Mouse (Mus musculus): ENCODE measurements around the gene Mrrf.
"Not testable (repeated sequence)": the region's sequence is repeated elsewhere in the genome, so short reads cannot be mapped to it uniquely, and the experiment has no call there.

Mrrf gene

DNA sequence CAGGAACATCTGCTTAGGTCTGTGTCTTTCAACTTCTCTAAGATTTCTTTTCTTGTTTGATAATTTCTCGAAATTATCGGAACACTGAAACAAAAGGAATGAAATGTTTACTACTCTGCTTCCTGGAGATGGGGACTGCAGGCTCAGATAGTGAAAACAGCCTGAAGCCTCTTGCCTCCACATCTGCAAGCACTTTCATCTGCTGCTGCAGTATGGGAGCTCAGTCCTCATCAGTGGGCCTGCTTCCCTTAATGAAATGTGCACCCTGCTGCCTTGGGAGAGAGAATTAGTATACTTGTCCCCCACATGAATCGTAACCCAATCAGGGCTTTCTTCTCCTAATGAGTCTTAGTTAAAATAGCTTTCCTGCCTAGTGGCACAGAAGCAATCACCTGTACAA is 7.1 kb upstream of the Mrrf start:
- no peak for DNase-seq (ENCODE audit: low spot score)

DNA sequence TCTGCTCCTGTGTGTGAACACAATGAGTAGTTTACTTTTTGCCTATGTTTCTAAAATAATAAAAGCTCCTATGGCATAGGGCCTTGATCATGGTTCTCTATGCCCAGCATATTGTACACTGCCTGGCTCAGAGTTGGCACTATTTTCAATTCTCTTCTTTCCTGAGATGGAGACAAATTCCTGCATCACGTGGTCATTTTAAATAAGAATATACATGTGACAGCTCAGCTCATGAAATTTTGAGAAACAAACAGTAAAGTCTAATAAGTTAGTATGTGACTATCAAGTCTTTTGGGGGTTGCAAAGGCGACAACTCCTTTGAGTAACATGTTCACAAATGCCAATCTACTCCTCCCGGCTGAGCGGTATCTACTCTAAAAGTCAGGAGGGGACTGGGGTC is 302 bp upstream of the Mrrf start:
- DNase-seq (ENCODE audit: low spot score): no peak

DNA sequence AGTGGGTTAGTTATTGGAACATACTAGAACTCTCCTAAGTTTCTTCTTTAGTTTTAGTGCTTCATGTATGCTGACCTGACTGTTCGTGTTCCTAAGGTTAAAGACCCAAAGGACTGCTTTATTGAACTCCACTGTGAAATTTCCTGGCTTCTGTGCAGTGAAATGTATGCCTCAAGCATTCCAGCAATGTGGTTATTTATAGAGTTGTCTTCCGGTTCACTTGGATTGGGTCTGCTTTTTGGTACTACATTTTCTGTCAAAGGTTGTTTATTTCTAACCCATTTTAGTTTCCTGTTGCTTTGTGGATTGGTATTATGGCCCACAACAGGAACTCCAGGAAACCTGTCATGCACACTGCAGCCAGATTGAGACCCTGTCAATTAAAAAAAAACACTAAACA is 2.9 kb downstream of the Mrrf start:
- no peak for DNase-seq (ENCODE audit: low spot score)

DNA sequence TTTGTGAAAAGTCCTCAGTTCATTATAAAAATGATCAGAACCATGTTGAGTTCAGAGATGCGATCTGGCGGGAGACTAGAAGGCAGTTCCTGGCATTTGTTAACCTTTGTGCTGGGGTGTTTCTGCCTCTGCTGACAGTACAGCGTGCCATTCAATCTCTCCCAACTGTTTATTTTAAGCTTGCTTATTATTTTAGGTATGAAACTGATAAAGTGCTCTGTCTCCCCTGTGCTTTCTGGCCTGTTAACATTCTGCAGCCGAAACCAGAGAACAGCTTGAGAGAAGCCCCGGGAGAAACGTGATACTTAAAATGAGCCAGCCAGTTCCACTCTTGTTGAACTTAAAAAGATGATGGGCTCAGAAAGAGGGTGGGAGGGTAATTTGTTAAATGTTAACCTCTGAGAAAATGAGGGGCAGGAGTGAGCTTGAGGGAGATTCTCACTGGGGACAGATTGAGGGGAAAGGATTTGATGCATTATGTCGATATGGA is 12.7 kb downstream of the Mrrf start:
- DNase-seq (ENCODE audit: low spot score): no peak

DNA sequence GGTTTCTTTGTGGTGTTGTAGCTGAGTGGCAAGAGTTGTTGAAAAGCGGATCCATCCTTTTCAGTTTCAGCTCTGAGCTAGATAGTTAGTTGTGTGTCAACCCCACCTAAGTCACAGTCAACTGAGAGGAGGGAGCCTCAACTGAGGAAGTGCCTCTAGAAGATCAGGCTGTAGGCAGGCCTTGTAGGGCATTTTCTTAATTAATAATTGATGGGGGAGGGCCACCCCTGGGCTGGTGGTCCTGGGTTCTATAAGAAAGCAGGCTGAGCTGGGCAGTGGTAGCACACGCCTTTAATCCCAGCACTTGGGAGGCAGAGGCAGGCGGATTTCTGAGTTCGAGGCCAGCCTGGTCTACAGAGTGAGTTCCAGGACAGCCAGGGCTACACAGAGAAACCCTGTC is 16.2 kb downstream of the Mrrf start:
- not testable (repeated sequence) for DNase-seq (ENCODE audit: low spot score)

DNA sequence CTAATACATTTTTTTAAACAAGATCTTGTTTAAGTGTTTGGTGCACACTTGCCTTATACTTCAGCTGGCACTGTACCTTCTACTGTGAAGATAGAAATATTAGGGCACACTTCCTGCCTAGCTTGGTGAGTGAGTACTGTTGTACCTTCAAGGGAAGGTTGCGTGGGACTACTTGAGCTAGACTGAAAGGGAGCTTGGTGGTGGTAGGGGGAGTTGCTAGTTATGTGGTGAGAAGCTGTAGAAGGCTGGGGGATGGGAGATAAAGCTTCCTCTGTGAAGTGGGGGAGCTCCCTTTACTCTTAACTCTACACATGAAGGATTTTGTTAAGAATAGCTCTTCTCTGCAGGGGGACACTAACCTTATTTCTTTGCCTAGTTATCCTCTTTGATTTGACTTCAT is 21.3 kb downstream of the Mrrf start:
- DNase-seq (ENCODE audit: low spot score): no peak

DNA sequence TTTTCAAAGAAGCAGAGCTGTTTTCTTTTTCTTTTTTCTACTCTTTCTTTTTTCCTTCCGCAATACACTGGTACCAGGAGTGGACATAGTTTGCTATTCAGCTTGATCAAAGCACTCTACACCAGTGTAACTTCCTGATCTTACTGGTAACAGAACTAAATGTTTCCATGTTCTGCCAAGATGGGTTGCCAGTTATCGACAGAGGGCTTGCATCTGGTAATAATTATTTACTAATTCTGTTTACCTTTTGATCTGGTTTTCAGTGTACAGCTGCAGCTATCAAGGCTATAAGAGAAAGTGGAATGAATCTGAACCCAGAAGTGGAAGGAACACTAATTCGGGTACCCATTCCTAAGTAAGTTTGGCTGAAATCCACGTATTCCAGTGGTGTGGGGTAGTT is 23.1 kb downstream of the Mrrf start:
- DNase-seq (ENCODE audit: low spot score): no peak

DNA sequence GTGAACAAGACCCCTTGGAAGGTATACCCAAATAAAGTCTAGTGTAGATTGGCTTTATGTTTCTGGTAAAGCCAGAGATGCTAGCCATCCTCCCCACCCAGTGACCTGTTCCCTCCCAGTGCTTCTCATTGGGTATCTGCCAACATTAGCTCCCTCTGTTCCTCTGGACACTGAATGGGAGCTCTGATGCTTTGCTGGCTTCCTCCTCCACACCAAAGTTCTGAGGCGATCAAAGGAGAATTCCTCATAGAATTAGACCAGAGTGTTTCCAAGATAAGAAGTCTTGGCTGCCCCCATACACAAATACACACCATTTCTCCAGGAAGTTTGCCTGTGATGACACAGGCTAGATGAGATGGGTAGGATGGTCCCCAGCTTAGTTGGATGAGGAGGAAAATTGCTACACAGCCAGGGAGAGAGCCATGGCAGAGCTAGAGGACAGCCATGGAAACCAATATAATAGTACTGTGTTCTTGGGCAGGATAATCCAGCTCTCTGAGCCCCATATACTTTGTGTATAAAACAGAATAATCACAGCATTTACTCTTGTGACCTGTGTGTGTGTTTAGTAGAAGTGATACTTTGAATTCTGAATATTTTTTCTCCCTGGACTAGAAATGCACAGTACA is 31.9 kb downstream of the Mrrf start:
- DNase-seq (ENCODE audit: low spot score): no peak

DNA sequence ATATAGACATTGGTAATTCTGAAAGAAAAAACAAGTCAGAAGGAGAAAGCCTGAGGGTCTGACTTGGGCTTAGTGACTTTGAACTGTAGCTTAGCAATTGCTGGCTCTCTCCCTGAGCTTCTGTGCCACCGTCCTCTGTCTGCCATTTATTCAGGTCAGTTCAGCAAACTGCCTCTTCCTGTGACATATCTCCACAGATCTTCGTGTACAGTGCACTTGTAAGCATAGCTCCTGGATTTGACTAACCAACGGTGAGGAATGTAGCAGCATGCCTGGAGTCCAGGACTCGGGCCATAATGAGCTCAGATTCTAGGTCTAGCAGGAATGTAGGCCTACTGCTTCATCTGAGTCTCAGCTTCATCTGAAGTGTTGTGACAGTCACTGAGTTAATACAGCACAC is 33.0 kb downstream of the Mrrf start:
- no peak for DNase-seq (ENCODE audit: low spot score)

DNA sequence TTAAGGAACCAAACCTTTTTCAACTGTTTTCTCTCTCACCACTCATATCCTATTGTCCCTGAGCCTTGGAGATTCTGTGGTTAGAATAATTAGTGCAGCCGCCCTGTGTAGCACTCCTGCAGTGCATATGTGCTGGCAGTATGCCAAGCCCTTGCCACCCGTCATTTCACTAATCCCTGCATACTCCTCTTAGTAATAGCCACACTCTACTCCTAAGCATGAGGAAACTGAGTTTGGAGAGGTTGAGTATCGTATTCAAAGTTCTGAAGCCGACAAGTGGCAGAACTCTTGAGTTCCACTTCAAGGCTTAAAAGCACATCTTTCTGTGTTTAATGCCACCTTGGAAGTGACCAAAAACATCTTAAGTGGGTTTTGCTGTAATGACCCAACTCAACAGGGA is 35.9 kb downstream of the Mrrf start:
- no peak for DNase-seq (ENCODE audit: low spot score)

DNA sequence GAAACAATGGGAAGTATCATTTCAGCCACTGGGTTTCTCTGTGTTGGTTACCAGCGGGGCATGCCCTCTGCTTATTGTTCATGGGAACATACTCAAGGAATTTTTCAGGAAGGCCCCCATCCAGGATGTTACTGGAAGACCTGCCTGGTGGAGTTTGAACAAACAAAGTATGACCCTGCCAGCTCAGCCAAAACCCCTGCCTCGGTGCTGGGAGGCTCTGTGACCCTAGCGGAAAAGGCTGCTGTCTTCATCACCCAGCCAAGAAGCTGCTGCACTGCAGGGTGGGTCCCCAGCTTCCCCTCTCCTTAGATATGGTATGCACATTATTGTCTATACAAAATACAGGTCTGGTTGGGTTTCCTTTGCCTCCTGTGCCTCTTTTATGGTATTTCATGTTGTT is 36.4 kb downstream of the Mrrf start:
- no peak for DNase-seq (ENCODE audit: low spot score)

DNA sequence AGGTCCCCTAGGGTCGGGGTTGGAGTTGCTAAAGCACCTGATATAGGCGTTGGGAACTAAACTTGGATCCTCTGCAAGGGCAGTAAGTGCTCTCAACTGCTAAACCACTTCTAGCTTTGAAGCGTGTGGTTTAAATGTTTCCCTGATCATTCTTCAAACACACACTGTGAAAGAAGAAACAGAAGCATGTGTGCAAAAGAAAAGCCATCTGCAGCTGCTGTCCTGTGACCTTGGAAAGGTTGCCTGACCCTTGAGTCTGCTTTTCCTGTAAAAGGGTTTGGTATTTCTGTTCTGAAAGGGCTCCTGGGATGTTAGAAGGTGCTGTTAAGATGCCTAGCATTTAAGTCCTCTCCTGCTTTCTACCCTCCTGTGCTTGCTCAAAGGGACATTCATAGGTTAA is 43.3 kb downstream of the Mrrf start:
- no peak for DNase-seq (ENCODE audit: low spot score)

DNA sequence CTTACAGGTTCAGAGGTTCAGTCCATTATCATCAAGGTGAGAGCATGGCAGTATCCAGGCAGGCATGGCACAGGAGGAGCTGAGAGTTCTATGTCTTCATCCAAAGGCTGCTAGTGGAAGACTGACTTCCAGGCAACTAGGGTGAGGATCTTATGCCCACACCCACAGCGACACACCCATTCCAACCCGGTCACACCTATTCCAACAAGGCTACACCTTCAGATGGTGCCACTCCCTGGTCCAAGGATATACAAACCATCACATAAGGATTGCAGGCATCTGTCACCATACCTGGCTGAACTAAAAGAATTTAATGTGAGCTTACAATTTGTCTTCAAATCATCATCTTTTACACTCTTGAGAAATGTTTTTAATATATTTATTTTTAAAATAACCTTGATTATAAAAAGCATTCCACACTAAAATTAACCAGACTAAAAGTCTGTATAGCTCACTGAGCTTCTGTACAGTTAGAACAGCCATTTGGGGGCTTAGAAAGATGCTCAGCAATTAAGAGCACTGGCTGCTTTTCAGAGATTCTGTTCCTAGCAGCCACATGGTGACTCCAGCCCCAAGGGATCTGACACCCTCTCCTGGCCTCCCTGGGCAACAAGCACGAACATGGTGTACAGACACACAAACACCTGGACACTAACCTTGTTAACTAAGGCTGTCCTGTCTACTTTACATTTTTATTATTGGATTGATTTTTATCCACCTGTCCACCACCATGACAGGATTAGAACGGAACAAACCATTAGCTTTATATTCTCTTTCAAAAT is 45.6 kb downstream of the Mrrf start:
- DNase-seq (ENCODE audit: low spot score): not testable (repeated sequence)

DNA sequence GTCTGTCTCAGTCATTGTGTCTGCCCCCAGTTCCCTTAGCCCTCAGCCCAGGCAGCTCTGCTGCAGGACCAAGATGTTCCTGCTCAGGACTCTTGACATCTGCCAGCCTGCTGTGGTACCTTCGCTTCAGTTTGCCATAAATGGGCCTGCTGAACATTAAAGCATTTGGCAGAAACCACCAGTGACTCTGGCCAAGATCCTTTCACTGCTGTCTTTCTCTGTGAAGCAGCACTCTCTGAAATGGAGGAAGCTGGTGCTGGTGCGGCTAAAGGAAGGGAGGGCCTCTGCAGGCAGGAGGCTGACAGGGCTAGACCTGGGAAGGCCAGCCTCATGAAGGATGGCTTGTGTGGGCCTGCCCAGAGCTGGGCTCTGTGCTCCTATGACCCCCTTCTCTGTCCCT is 47.1 kb downstream of the Mrrf start:
- DNase-seq (ENCODE audit: low spot score): no peak

DNA sequence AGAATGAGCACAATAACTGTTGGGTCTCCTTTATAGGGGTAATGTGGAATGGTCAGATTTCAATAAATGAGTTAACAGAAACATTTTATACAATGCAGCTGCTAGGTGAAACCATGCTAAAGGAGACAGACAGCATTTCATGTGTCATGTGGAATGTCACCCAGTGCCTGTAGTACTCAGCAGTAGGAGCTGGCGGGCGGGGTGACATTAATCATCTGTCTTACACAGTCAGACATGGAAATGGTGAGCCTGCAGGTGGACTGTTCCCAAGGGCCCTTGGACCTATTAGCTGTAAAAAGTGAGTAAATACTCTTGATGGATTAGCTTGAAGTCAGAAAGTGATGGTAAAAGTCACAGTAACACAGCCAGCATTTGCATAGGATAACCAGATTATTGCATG is 48.0 kb downstream of the Mrrf start:
- DNase-seq (ENCODE audit: low spot score): no peak

DNA sequence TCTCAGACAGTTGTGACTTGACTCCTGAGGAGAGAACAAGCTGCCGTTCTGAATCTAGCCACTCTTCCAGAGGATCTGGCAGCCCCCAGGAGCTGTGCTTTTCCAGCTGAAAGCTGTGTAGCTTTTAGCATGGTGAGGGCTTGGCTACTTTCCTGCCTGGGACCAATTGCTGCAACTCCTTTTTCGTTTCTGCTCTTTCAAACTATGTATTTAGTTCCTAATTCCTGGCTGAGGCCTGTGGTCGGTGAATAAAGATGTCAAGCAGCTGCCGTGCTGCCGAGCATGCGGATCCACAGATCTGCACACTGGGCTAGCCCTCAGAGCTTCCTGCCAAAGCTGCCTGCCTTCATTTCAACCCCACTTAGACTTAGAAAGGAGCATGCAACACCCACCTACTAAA is 48.7 kb downstream of the Mrrf start:
- DNase-seq (ENCODE audit: low spot score): no peak

DNA sequence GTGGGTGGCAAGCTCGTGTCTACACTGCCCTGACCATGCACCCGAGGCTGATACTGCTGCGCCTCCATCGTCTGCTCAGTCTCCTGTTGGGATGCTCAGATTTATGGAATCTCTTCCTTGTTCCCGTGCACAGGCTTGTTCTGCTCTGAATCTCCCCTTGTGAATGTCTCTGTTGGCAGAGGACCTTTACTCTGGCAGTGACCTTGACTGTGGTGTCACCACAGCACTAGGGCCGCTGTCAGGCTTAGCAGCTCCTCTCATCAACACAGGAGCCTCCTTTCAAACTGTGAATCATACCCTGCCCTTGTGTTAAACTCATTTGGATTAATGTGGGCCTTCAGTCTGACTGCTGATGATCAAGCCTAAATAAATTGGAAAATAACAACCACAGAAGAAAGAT is 53.0 kb downstream of the Mrrf start:
- DNase-seq (ENCODE audit: low spot score): not testable (repeated sequence)

DNA sequence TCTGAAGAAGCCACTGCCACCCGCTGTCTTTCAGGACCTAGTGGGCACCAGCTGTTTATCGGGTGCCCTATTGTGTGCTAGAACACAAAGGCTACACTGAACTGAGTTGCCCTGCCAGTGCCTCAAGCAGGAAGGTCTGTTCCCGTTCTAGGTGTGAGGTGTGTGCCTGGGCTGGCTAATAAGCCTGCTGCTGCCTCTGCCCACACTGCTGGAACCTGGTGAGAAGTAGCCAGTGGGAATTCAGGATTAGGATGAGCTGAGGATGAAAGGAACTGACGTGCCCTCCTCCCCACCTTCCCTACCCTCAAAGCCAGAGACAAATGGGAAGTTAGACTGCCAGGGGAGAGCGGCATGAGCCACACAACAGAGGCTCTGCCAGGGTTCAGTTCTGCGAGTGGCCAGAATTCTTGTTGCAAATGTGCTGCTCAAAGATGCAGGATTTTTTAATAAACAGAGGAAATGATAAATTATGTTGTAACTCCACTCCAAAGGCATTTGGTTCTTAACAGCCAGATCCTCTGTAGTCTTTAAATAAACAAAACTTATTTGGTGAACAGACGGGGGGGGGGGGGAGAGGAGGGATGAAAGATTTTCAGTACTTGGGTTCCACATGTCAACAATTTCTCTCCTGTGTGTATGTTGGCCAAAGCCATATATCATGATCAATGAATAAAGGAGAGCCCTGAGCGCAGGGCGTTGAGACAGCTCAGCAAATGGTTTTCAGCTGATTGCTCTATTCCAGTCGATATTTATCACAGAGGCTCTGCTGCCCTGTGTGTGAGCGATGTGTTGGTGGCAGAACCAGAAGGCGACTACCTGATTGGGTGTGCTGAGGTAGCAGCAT is 55.1 kb downstream of the Mrrf start:
- DNase-seq (ENCODE audit: low spot score): no peak

DNA sequence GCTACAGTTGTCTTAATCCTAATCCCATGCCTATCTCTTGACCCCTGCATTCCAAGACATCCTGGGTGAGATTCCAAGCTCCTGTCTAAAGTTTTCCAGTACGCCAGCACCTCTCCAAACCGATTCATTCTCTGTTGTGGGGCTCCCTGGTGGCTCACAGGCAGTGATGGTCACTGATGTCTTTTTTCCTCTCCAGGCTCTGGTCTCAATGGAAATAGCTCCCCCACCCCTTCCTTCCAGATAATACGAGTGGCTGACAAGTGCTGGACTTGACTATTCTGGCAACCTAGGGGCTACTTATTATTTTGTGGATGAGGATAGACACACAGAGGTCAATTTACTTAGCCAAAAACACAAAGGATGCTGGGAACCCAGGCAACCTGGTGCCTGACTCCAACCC is 60.8 kb downstream of the Mrrf start:
- DNase-seq (ENCODE audit: low spot score): no peak

DNA sequence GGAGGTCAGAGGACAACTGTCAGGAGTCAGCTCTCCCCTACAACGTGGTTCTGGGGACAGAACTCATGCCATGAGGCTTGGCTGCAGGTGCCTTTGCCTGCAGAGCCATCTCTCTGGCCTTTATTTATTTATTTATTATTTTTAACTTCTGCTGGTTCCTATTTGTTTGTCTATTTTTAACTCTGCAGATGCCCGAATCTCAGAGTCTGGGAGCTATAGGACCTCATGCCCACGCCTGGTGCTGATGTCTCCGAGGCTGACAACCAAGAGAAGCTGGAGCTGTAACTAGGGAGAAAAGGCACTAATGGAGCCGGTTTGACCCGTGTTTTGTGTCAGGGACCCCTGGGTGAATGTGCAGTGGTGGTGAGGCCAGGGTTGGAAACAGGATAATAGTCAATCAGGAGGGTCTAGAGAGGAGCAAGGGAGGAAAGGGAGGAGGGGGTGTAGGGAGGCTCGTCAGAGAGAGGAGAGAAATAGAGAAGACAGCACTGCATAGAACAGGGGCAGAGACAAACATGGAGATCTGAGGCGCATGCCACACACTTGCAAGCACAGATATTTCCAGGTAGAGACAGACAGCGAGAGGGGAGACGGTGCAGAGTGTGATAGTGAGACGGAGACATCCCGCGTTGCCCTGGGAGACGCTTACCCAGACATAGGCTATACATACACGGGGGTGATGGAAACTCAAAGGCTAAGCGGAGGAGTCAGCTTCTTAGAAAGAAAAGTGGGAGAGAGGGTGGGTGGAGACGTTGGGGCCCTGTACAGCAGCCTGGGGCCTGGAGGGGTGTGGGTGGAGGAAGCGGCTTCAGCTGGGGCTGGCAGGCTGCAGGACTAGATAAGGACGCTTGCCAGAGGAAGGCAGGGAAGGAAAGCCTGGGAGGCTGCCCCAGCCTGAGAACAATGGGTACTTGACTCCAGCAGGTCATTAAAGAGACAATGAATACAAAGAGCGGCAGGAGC is 62.0 kb downstream of the Mrrf start:
- DNase-seq (ENCODE audit: low spot score): peak; percentile 51

DNA sequence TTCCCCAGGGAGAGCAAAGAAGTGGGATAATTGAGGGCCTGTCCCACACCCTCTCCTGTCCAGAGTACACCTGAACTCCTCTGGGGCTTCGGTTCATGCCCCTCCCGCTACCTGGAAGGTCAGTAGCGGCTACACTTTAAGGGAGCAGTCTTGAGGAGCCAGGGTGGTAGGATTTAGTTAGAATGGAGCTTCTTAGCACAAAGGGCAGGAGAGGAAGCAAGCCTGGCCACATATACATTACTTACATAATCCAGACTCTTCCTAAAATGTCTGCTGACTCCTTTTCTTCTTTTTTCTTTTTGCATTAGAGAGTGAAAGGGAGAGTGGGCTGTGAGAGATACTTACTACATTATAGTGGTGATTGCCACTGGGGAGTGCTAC is 62.7 kb downstream of the Mrrf start:
- no peak for DNase-seq (ENCODE audit: low spot score)

DNA sequence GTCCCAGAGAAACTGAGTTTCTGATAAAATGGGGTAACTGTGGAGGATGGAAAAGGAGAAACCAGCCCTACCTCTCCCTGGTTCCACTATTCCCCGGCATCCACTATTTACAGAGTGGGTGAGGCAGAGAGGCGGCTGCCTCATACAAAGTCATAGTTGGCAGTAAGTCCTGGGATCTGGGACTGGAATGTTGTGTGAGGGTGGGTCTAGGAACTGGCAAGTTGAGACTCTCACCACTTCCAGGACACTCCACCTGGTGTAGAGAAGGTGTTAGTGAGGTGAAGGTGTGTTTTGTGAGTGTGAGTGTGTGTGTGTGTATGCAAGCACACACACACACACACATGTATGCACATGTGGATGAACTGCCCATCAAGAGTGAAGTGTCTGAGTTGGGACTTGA is 64.6 kb downstream of the Mrrf start:
- no peak for DNase-seq (ENCODE audit: low spot score)

Measured in spleen, adult 12 weeks (tissue).